Mouse (Mus musculus): ENCODE results near the gene Hectd4. TPM values are rescaled to one million over a fixed set of nuclear protein-coding genes. Genes with fewer than 3 reads are reported as not detected.

Gene Hectd4
- total RNA-seq, 2 experiments from 2014 or later = 180 to 193 TPM

GRCm38 (mm10) chr5:121389106-121389505 lies 169.1 kb downstream of the Hectd4 start:
- peak in 1 of 2 experiments; percentile 51 for DNase-seq (ENCODE audit: low spot score in 2 of 2)

- DNase-seq (ENCODE audit: low spot score in 2 of 2) = no peak
Measured at GRCm38 (mm10) chr5:121389691-121390090, 169.7 kb downstream of the Hectd4 start.

DNA sequence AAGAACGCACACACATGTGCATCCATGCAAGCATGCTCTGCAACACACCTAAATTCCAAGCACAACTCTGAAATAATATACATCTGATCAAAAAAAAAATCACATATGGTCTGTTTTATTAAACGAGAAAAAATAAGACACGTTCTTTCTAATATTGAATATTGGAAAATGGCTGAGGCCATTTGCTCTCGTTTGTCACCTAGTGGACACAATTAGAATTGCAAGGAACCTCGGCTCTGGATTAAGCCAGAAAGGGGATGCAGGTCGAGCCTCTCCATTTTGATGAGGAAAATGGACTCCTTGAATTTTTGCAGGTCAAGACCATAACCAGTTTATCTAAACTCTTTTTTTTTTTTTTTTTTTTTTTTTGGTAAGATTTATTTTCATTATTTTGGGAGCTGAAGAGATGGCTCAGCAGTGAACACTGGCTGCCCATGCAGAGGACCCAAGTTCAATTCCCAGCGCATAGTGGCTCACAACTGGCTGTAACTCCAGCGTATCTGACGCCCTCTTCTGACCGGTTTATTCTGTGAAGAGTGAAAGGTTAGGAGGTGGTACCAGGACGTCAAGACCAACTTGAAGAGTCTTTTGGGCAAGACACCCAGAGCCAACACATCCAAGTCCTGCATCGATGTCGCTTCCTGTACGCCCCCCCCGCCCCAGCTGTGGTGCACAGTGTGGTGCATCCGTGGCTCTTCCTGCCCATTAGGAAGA lies 172.8 kb downstream of the Hectd4 start:
- peak in 1 of 2 experiments; percentile 60 for DNase-seq (ENCODE audit: low spot score in 2 of 2)

GRCm38 (mm10) chr5:121393402-121393801 lies 173.4 kb downstream of the Hectd4 start:
- DNase-seq (ENCODE audit: low spot score in 2 of 2) = no peak

- DNase-seq (ENCODE audit: low spot score in 2 of 2) = no peak
Measured at GRCm38 (mm10) chr5:121395621-121396020, 175.6 kb downstream of the Hectd4 start.

DNA sequence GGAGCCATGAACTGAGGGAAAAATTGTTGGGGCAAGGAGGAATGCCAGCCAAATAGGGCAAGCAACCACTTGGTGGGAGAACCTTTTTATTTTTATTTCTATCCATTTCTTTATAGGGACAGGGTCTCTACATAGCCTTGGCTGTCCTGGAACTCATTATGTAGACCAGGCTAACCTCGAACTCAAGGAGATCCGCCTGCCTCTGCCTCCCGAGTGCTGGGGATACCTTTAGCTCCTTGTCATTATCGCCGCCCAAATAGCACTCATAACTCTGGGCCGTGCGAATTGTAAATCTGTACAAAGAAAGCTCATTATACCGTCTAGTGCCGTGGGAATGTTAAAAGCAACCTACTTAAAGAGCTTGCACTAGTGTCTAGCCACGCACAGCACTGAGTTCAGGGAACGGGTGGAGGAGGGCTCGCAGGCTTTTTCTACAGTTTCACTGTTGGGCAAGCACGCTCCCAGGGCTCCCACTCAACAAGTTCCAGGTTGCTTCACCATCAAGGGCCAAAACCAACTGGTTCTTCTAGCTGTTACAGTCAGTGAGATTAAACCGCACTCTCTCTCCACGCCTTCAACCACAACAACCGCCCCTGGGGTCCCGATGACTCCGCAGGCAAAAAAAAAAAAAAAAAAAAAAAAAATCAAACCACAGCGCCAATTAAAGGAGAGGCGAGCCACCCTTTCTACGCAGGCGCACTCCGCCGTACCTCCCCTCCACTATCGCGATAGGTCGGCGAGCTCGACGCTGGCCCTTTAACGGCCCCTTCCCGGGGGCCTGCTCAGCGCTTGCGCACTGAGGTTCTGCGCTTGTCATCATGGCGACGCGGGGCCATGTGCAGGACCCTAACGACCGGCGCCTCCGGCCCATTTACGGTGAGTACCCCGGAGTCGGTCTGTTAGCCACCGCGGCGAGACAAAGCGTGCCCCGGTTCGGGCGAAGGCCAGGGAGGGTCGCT lies 177.4 kb downstream of the Hectd4 start, which contains the start of gene Naa25:
Gene Naa25 (plus strand): TSS at position 750 of the 959 bp plus-strand sequence.
- DNase-seq (ENCODE audit: low spot score in 2 of 2) = peak; percentile 92 to 95

DNA sequence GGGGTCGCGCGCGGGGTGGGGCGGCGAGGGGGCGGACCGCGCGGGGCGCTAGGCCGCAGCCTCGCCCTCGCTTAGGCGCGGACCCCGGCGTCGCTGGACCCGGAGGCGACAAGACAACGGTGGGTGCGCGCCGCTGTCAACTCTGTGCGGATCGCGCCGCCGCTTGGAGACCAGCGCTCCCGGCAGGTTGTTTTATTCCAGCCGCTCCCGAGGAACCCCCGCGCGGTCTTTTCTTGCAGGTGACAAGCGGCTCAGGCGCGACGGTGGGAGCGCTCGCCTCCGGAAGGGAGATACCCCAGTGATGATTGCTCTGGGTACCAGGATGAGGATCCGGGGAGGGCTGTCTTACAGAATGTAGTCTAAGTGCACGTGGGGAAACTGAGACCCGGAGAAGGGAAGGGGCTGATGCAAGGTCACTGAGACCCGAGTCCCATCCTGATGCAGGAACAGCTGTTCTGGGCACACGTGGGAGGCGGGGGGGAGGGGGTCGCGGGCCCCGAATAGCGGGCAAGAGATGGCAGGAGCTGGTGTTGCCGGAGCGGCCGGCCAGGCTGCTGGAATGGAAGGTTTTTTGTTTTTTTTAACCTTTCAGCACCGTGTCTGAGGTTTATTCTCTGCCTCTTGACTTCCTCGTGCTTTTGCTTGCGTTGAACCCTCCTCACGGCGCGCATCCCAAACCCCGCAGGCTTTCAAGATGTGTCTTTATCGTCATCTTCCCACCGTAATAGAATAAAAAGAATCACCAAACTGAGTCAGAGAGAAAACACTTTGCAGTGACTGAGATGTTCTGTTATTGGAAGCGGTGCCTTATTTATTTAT lies 178.3 kb downstream of the Hectd4 start:
- no peak for DNase-seq (ENCODE audit: low spot score in 2 of 2)

DNA sequence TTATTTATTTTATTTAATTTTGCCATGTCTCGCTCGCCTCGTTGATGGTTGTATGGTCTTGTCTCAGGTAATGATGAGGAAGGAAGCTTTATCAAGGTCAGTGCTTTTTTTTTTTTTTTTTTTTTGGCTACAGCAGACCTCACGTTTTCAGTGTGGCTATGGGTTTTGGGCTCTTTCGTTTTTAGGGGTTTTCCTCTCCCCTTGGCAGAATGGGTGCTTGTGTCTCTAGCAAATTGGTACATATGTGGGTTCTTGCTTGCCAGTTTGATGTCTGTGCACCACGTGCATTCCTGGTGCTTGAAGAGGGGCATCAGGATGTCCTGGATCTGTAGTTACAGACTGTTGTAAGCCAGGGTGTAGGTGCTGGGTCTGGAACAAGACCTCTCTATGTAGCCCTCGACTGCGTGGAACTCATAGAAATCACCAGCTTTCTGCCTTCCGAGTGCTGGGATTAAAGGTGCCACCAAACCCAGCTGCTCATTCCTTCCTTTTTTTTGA lies 179.0 kb downstream of the Hectd4 start:
- DNase-seq (ENCODE audit: low spot score in 2 of 2) = no peak

DNA sequence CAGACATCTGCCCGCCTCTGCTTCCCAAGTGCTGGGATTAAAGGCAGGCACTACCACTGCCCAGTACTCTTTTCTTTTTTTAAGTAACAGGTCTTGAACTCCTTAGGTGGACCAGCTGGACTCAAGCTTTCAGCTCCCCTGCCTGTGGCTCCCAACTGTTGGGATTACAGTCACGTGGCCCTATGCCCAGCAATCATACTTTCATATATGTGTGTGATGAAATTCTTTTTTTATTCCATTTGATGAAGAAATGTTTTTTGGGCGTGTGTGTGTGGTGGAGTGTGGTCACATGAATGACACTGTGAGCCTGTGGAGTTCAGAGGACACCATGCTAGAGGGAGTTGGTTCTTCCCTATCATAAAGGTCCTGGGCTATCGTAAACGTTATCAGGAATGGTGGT lies 179.5 kb downstream of the Hectd4 start:
- no peak for DNase-seq (ENCODE audit: low spot score in 2 of 2)

DNA sequence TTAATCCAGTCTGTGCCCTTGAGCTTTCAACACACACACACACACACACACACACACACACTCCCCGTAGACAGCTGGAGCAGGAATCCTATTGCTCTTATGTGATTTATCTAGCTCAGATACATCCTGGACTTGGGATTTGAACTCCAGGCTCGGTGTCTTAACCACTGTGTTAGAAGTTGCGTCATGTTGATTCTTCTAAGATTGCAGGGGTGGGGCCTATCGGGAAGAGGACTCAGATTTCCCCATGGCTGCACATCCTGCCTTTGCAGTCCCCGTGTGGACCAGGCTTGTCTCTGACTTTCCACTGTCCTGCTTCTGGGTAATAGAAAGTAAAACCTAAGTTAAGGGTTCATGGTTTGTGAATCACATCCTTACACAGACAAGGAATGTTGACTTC lies 180.0 kb downstream of the Hectd4 start:
- no peak for DNase-seq (ENCODE audit: low spot score in 2 of 2)

DNA sequence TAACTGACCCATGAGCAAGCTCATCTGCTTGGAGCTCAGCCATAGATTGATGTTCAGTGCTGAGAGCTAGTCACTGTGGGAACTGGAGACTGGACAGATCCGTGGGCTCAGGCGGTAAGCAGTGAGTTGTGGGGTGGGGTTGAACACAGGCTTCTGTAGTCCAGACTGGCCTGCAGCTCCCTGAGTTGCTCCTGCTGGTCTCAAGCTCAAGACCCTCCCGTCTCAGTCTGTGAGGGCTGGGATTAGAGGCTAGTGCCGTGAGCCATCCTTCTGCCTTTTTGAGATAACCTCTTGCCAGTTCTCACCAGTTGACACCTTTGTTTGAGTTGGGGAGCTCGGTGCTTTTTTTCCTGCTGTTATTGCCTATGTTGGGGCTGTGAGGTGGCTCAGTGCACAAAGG lies 180.8 kb downstream of the Hectd4 start:
- DNase-seq (ENCODE audit: low spot score in 2 of 2) = no peak

DNA sequence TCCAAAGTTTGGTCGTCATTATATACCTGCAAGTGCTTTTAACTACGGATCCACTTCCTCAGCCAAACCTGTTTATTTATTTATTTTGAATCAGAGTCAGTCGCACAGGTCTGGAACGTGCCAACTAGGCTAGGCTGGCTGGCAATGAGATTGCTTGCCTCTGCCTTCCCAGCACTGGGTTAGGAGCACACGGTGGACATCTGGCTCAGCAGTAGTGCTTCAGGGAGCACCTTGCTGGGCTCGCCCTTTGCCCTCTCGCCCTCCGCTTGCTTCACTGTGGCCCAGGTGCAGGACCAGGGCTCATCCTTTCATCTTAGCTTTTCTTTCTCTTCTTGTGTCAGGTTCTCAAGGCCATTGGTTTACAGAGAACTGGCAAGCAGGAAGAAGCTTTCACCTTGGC lies 187.8 kb downstream of the Hectd4 start:
- DNase-seq (ENCODE audit: low spot score in 2 of 2) = no peak

DNA sequence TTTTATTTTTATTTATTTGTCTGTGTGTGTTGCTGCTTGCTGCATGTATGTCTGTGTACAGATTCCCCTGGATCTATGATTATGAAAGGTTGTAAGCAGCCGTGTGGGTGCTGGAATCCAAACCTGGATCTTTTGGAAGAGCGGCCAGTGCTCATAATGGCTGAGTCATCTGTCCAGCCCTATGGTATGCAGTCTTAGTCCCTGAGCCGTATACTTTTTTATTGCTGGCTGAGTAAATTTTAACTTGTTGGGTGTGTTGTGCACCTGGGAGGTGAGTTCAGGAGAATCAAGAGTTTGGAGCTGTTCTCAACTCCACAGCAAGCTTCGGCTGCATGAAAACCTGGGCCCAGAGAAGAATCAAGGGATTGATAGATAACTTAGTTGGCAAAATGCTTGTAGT lies 191.0 kb downstream of the Hectd4 start:
- DNase-seq (ENCODE audit: low spot score in 2 of 2) = no peak

Other genes with a start within 250 kb of the Hectd4 start
- 100 to 1,000 TPM; 178 TPM for gene Rph3a, start 210.1 kb upstream of the Hectd4 start, total RNA-seq (2021)
- 10 to 100 TPM; 87.7 to 90.7 TPM for gene Ptpn11, start 28.8 kb upstream of the Hectd4 start, total RNA-seq (2021)
- gene Rpl6, start 15.7 kb upstream of the Hectd4 start, total RNA-seq (2021) = 100 to 1,000 TPM; 457 to 460 TPM
- 10 to 100 TPM; 81.9 to 84.2 TPM for gene Trafd1, start 165.4 kb downstream of the Hectd4 start, total RNA-seq (2021)
- 10 to 100 TPM; 39.4 to 41.9 TPM for gene Naa25, start 177.7 kb downstream of the Hectd4 start, total RNA-seq (2021)
- gene Tmem116, start 231.7 kb downstream of the Hectd4 start, total RNA-seq (2021) = 10 to 100 TPM in 1 of 2 experiments, 1 to 10 TPM in 1; 5.7 to 11.3 TPM
- 100 to 1,000 TPM; 152 to 155 TPM for gene Erp29, start 232.3 kb downstream of the Hectd4 start, total RNA-seq (2021)